Mouse (Mus musculus): ENCODE data around the gene Grem2. TPM values are rescaled to one million over a fixed set of nuclear protein-coding genes. Genes with fewer than 3 reads are reported as not detected.

Grem2 gene
- total RNA-seq, 2 experiments from 2014 or later = 13.8 to 14.2 TPM

DNA sequence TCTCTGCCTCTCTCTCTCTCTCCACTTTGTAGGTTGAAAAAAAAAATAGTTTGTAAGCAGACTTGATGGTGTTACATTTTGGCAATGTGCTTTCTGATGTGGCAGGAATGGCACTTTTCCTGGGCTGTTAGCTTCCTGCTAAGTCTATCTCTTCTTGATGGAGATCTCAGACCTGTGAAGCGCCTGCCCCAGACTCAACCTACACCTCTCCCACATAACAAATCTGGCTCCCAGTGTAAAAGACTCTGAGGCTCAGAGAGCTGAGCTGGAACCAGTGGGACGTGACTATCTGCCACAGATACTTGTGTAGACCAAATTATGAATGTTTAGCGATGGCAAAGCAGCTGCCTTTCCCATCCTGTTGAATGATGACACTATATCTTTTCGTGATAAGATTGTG lies 109.8 kb downstream of the Grem2 start:
- DNase-seq (ENCODE audit: low spot score in 2 of 2) = no peak

DNA sequence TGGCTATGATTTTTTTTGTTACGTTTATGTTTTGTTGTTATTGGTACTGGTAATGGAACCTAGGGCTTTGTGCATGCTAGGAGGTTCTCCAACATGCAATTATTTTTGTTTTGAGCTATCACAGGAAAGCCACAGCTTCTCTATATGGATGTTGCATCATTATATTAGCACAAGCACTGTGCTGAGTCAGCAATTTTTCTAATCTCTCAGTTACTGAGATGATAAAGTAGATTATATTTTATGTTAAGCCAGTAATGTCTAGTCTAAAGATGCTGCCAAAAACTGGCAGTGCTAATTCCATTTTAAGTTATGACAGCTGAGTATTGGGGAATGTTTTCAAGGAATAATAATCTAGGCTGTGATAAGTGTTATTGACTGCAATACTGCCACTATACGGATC lies 133.0 kb downstream of the Grem2 start:
- DNase-seq (ENCODE audit: low spot score in 2 of 2) = no peak

Measured in layer of hippocampus, postnatal 10 days (tissue).